Mouse (Mus musculus): ENCODE measurements at regions not wholly inside any gene's neighbourhood (a gene's known extent, or its start where the extent isn't known, plus 50 kb on each side); places are given as distances from the start of the nearest gene placed in this dataset.

DNA sequence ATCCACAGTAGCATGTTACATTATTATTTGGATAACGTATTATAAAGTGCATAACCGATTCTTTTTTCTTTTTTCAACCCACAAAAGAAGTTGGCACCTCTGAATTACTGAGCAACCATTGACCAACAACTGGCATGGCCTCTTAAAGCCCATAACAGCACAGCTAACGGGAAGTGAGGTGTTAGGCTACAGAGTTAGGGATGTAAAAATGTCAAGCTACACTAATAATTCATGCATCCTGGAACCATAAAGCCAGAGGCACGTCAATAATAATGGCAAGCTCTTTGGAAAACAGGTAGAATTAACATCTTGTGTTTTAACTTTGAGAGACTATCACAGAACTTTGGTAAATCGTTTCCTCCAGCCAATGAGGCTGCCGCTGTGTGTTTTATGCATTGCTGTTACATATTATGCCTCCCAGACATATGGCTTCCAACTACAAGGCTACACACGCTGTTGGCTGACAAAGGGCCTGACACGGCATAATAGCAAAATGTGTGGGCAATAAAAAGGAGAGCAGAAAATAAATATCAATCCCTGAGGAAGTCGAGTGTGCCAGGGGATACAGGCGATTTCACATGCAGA is 89.6 kb upstream of the Dpyd start:
- no peaks in the 10 kb centered on the region for H3K36me3 ChIP-seq (replicated peaks; ENCODE audit: control insufficient read depth, insufficient read depth, low read depth, low read length)
- H3K27ac ChIP-seq (replicated peaks; ENCODE audit: low read depth, low read length), result no peak overlapping the region
- H3K4me3 ChIP-seq (ENCODE audit: low read depth, low read length), result no peak overlapping the region
- ATAC-seq (replicated peaks; ENCODE audit: insufficient number of reproducible peaks, low FRiP score, low TSS enrichment, low read depth) (no peak), DNase-seq (ENCODE audit: low spot score) (no peak)
- no peaks in the 10 kb centered on the region for H3K27me3 ChIP-seq (ENCODE audit: control insufficient read depth, insufficient read depth, low read length)
- no peak overlapping the region for H3K4me2 ChIP-seq (ENCODE audit: low read depth, low read length)
- 84% methylated on average over 10 of the region's 10 CpGs for WGBS
- no peaks in the 10 kb centered on the region for H3K4me1 ChIP-seq (ENCODE audit: control insufficient read depth, insufficient read depth, low read length)
- H3K9me3 ChIP-seq (replicated peaks; ENCODE audit: control insufficient read depth, low read length), result no peaks in the 10 kb centered on the region
- H3K9ac ChIP-seq (replicated peaks; ENCODE audit: low read length), result no peak overlapping the region

DNA sequence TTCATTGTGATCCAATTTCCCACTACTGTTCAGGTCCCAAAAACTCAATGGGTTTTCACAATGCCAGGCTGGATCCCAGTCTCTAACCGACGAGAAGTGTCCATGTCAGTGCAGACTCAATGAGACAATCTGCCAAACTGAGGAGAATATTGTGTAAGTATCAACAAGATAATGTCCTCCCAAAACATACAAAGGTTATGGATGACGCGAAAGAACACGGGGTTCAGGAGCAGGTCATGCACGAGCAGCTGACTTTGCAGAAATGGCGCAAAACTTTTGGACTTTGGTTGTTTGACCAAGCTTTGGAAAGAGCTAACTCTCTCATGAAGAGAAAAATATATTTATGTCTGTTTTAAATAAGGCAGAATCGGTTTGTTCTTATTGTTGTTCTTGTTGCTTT is 83.9 kb upstream of the Dpyd start:
- Histone ChIP-seq H3K4me2 (ENCODE audit: low read depth, low read length) (no peak overlapping the region), H3K27me3 (ENCODE audit: control insufficient read depth, insufficient read depth, low read length) (no peaks in the 10 kb centered on the region), H3K9ac (replicated peaks; ENCODE audit: low read length) (no peak overlapping the region), H3K9me3 (replicated peaks; ENCODE audit: control insufficient read depth, low read length) (no peaks in the 10 kb centered on the region), H3K27ac (replicated peaks; ENCODE audit: low read depth, low read length) (no peak overlapping the region), H3K4me3 (ENCODE audit: low read depth, low read length) (no peak overlapping the region), H3K4me1 (ENCODE audit: control insufficient read depth, insufficient read depth, low read length) (no peaks in the 10 kb centered on the region), H3K36me3 (replicated peaks; ENCODE audit: control insufficient read depth, insufficient read depth, low read depth, low read length) (no peaks in the 10 kb centered on the region)
- ATAC-seq (replicated peaks; ENCODE audit: insufficient number of reproducible peaks, low FRiP score, low TSS enrichment, low read depth), result no peak
- DNase-seq (ENCODE audit: low spot score), result no peak
- 87% methylated on average over 8 of the region's 8 CpGs for WGBS

DNA sequence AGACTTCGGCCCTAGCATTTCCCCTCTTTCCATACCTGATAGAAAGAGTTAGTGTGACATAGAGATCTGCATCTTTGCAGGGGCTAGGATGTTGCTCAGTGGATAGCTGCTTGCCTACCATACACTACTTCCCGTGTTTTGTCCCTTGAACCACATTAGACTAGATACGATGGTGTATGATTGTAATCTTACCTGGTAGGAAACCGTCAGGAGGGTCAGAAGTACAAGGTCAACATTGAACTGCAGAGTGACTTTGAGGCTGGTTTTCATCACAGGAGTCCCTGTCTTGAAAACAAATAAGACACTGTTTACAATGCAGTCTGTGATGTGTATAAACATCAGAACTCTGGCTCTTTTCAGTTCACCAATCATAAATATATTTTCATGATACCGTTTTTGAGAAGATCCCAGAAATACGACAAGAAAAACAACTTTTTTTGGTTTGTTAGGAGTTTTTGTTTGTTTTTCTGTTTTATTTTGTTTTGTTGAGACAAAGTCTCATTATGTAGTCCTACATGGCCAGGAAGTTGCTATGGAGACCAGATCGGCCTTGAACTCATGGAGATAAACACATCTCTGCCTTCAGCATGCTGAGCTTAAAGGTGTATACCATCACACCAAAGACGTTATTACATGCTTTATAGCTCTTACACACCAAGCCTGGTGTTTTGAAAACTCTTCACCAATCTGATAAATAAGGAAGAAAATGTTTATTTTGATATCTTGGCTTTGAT is 81.2 kb upstream of the Dpyd start:
- H3K27me3 ChIP-seq (ENCODE audit: control insufficient read depth, insufficient read depth, low read length), result no peaks in the 10 kb centered on the region
- H3K36me3 ChIP-seq (replicated peaks; ENCODE audit: control insufficient read depth, insufficient read depth, low read depth, low read length), result no peaks in the 10 kb centered on the region
- no peak overlapping the region for H3K4me3 ChIP-seq (ENCODE audit: low read depth, low read length)
- WGBS, result 75% methylated on average over 8 of the region's 8 CpGs
- no peak overlapping the region for H3K27ac ChIP-seq (replicated peaks; ENCODE audit: low read depth, low read length)
- no peaks in the 10 kb centered on the region for H3K9me3 ChIP-seq (replicated peaks; ENCODE audit: control insufficient read depth, low read length)
- no peak for ATAC-seq (replicated peaks; ENCODE audit: insufficient number of reproducible peaks, low FRiP score, low TSS enrichment, low read depth)
- no peak overlapping the region for H3K9ac ChIP-seq (replicated peaks; ENCODE audit: low read length)
- H3K4me2 ChIP-seq (ENCODE audit: low read depth, low read length), result no peak overlapping the region
- H3K4me1 ChIP-seq (ENCODE audit: control insufficient read depth, insufficient read depth, low read length), result no peaks in the 10 kb centered on the region
- DNase-seq (ENCODE audit: low spot score), result no peak

DNA sequence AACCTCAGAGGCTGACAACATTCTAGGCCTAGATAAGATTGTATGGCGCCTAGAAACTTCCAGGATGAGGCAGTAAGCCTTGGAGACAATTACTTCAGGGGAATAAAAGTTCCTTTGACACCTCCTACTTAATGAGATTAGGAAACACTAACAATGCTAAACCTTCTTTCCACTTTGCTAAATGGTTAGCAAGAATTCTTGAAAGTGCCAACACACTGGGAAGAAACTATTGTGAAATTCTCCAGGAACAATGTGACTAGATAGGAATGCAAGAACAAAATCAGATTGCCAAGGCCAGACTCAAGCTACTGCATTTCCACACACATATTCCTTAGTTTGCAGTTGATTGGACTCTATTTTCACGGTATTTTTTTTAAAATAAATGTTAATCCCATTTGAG is 76.0 kb upstream of the Dpyd start:
- H3K4me1 ChIP-seq (ENCODE audit: control insufficient read depth, insufficient read depth, low read length), result no peaks in the 10 kb centered on the region
- no peak overlapping the region for H3K4me3 ChIP-seq (ENCODE audit: low read depth, low read length)
- no peak overlapping the region for H3K27ac ChIP-seq (replicated peaks; ENCODE audit: low read depth, low read length)
- no peaks in the 10 kb centered on the region for H3K36me3 ChIP-seq (replicated peaks; ENCODE audit: control insufficient read depth, insufficient read depth, low read depth, low read length)
- DNase-seq (ENCODE audit: low spot score) (no peak), ATAC-seq (replicated peaks; ENCODE audit: insufficient number of reproducible peaks, low FRiP score, low TSS enrichment, low read depth) (no peak)
- 68% methylated on average over 2 of the region's 2 CpGs for WGBS
- H3K27me3 ChIP-seq (ENCODE audit: control insufficient read depth, insufficient read depth, low read length), result no peaks in the 10 kb centered on the region
- no peak overlapping the region for H3K4me2 ChIP-seq (ENCODE audit: low read depth, low read length)
- H3K9ac ChIP-seq (replicated peaks; ENCODE audit: low read length), result no peak overlapping the region
- H3K9me3 ChIP-seq (replicated peaks; ENCODE audit: control insufficient read depth, low read length), result no peaks in the 10 kb centered on the region

DNA sequence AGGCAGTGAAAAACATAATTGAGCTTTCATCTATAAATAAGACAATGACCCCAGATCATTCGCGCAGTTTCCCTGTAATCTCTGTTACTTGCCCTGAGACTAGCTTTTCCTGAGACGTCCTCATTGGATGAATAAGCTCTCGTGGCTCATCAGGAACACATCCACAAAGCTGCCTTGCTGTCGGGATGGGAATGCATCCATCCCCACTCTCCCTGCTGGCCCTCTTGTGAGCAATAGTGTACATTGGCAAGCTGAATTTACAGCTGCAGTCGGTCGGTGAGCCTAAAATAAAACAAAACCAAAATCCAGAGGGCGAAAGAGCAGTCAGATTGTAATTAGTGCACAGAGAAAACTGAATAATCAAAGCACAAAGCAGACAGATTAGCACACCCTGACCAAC is 74.5 kb upstream of the Dpyd start:
- H3K4me2 ChIP-seq (ENCODE audit: low read depth, low read length), result no peak overlapping the region
- DNase-seq (ENCODE audit: low spot score) (no peak), ATAC-seq (replicated peaks; ENCODE audit: insufficient number of reproducible peaks, low FRiP score, low TSS enrichment, low read depth) (no peak)
- no peaks in the 10 kb centered on the region for H3K9me3 ChIP-seq (replicated peaks; ENCODE audit: control insufficient read depth, low read length)
- no peaks in the 10 kb centered on the region for H3K36me3 ChIP-seq (replicated peaks; ENCODE audit: control insufficient read depth, insufficient read depth, low read depth, low read length)
- no peaks in the 10 kb centered on the region for H3K4me1 ChIP-seq (ENCODE audit: control insufficient read depth, insufficient read depth, low read length)
- H3K9ac ChIP-seq (replicated peaks; ENCODE audit: low read length), result no peak overlapping the region
- no peak overlapping the region for H3K27ac ChIP-seq (replicated peaks; ENCODE audit: low read depth, low read length)
- H3K4me3 ChIP-seq (ENCODE audit: low read depth, low read length), result no peak overlapping the region
- WGBS, result 67% methylated on average over 8 of the region's 8 CpGs
- no peaks in the 10 kb centered on the region for H3K27me3 ChIP-seq (ENCODE audit: control insufficient read depth, insufficient read depth, low read length)

DNA sequence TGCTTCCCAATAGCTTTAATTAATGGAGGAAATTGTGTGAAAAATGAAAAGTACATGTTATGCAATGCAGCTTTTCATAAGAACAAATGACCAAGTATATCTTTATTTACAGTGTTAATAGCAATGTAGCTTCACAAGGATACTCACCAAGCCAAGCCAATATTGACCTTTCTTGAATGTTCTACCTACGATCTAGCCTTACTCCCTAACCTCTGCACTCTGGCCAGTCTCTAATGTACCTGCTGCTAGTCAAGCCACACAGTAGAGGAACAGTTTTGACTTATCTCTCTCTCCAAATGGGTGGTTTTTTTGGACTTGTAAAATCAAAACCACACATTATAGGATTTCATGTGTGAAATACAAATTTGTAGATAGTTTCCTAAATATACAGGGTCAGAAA is 70.8 kb upstream of the Dpyd start:
- no peak overlapping the region for H3K27ac ChIP-seq (replicated peaks; ENCODE audit: low read depth, low read length)
- DNase-seq (ENCODE audit: low spot score), result no peak
- H3K4me1 ChIP-seq (ENCODE audit: control insufficient read depth, insufficient read depth, low read length), result no peaks in the 10 kb centered on the region
- no peaks in the 10 kb centered on the region for H3K36me3 ChIP-seq (replicated peaks; ENCODE audit: control insufficient read depth, insufficient read depth, low read depth, low read length)
- no peak for ATAC-seq (replicated peaks; ENCODE audit: insufficient number of reproducible peaks, low FRiP score, low TSS enrichment, low read depth)
- no peak overlapping the region for H3K4me3 ChIP-seq (ENCODE audit: low read depth, low read length)
- no peaks in the 10 kb centered on the region for H3K27me3 ChIP-seq (ENCODE audit: control insufficient read depth, insufficient read depth, low read length)
- WGBS, result 96% methylated on average over 1 of the region's 1 CpGs
- H3K9me3 ChIP-seq (replicated peaks; ENCODE audit: control insufficient read depth, low read length), result no peaks in the 10 kb centered on the region
- no peak overlapping the region for H3K4me2 ChIP-seq (ENCODE audit: low read depth, low read length)
- no peak overlapping the region for H3K9ac ChIP-seq (replicated peaks; ENCODE audit: low read length)

DNA sequence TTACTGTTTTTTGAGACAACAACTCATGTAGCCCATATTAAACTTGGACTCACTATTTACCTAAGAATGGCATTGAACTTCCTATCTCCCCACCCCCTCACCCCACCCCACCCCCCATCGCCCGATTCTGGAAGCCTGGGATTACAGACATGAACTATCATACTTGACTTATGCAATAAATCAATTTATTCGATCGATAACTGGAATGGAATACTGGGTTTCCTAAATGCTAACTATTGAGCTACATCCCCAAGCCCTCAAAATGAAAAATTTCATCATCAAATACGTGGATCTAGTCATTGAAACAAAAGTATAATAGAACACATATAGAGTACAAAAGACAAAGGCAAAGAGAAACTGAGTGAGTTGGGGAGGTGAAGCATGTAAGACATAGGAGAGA is 70.1 kb upstream of the Dpyd start:
- H3K27me3 ChIP-seq (ENCODE audit: control insufficient read depth, insufficient read depth, low read length), result no peaks in the 10 kb centered on the region
- H3K4me1 ChIP-seq (ENCODE audit: control insufficient read depth, insufficient read depth, low read length), result no peaks in the 10 kb centered on the region
- H3K27ac ChIP-seq (replicated peaks; ENCODE audit: low read depth, low read length), result no peak overlapping the region
- H3K9me3 ChIP-seq (replicated peaks; ENCODE audit: control insufficient read depth, low read length), result no peaks in the 10 kb centered on the region
- WGBS, result 89% methylated on average over 5 of the region's 5 CpGs
- H3K4me3 ChIP-seq (ENCODE audit: low read depth, low read length), result no peak overlapping the region
- H3K9ac ChIP-seq (replicated peaks; ENCODE audit: low read length), result no peak overlapping the region
- no peak for ATAC-seq (replicated peaks; ENCODE audit: insufficient number of reproducible peaks, low FRiP score, low TSS enrichment, low read depth)
- DNase-seq (ENCODE audit: low spot score), result no peak
- H3K4me2 ChIP-seq (ENCODE audit: low read depth, low read length), result no peak overlapping the region
- no peaks in the 10 kb centered on the region for H3K36me3 ChIP-seq (replicated peaks; ENCODE audit: control insufficient read depth, insufficient read depth, low read depth, low read length)

DNA sequence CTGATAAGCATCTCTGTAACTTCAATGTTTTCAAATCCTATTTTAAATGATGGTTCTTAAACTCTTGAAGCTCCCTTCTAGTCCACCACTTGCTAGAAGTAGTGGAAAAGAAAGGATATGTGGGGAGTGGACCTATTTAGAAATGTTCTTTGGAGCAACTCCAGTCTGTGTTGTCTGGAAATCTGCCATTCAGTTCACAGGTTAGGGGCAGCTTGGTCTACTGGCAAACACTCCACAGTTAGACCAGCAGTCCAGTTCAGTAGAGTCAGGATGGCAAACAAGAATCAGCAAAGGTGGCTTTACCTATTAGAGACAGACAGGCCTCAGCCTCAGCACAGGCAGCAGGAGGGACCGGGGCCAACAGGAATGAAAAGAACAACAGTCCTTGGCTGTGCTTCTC is 67.3 kb upstream of the Dpyd start:
- ATAC-seq (replicated peaks; ENCODE audit: insufficient number of reproducible peaks, low FRiP score, low TSS enrichment, low read depth) (no peak), DNase-seq (ENCODE audit: low spot score) (no peak)
- H3K4me3 ChIP-seq (ENCODE audit: low read depth, low read length), result no peak overlapping the region
- no peaks in the 10 kb centered on the region for H3K27me3 ChIP-seq (ENCODE audit: control insufficient read depth, insufficient read depth, low read length)
- no peak overlapping the region for H3K9ac ChIP-seq (replicated peaks; ENCODE audit: low read length)
- no peak overlapping the region for H3K4me2 ChIP-seq (ENCODE audit: low read depth, low read length)
- WGBS, result 79% methylated on average over 1 of the region's 1 CpGs
- H3K27ac ChIP-seq (replicated peaks; ENCODE audit: low read depth, low read length), result no peak overlapping the region
- H3K4me1 ChIP-seq (ENCODE audit: control insufficient read depth, insufficient read depth, low read length), result no peaks in the 10 kb centered on the region
- no peaks in the 10 kb centered on the region for H3K9me3 ChIP-seq (replicated peaks; ENCODE audit: control insufficient read depth, low read length)
- H3K36me3 ChIP-seq (replicated peaks; ENCODE audit: control insufficient read depth, insufficient read depth, low read depth, low read length), result no peaks in the 10 kb centered on the region

Measured in embryonic facial prominence, embryonic 11.5 days (tissue).